Mouse (Mus musculus): Measurements from ENCODE around the gene Bmp6.

- no peak for TF ChIP-seq CTCF (IDR thresholded peaks at IDR 0.05; ENCODE audit: low read depth)
- TF ChIP-seq EP300 (IDR thresholded peaks at IDR 0.05; ENCODE audit: low read depth): no peak
Measured at GRCm38 (mm10) chr13:38513921-38514320, 169.0 kb downstream of the Bmp6 start.

All from heart, postnatal 0 days (tissue).